Mouse (Mus musculus): ENCODE measurements at regions not wholly inside any gene's neighbourhood (a gene's known extent, or its start where the extent isn't known, plus 50 kb on each side); places are given as distances from the start of the nearest gene placed in this dataset.

- DNase-seq (ENCODE audit: low read depth in 1 of 2, low spot score in 2 of 2) = no peak
Observed at GRCm38 (mm10) chr4:101342071-101342762, 76.9 kb upstream of the Ak4 start.

- no peak for DNase-seq (ENCODE audit: low read depth in 1 of 2, low spot score in 2 of 2)
Observed at GRCm38 (mm10) chr4:101340741-101341140, 75.7 kb upstream of the Jak1 start.

- no peak for DNase-seq (ENCODE audit: low read depth in 1 of 2, low spot score in 2 of 2)
Observed at GRCm38 (mm10) chr4:101338211-101338610, 73.1 kb upstream of the Jak1 start.

DNA sequence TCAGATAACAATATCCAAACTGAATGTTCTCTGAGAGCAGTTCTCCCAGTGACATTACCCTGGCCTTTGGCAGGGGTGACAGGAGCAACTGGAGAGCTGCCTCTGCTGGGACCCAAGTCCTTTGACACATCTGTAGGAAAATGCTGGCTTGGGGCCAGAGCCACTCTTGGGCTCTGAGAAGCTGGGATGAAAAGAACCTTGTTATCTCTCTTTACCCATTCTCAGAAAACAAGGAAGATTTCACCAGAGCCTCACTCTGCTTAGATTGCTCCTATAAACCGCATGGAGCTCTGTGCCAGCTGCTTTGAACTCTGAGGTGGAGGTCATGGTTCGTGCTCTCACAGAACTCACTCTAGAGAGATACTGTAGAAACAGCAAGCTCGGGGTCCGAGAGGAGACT is 71.7 kb upstream of the Jak1 start:
- DNase-seq (ENCODE audit: low read depth in 1 of 2, low spot score in 2 of 2) = no peak

GRCm38 (mm10) chr4:101336371-101336770 is 71.3 kb upstream of the Jak1 start:
- no peak for DNase-seq (ENCODE audit: low read depth in 1 of 2, low spot score in 2 of 2)

DNA sequence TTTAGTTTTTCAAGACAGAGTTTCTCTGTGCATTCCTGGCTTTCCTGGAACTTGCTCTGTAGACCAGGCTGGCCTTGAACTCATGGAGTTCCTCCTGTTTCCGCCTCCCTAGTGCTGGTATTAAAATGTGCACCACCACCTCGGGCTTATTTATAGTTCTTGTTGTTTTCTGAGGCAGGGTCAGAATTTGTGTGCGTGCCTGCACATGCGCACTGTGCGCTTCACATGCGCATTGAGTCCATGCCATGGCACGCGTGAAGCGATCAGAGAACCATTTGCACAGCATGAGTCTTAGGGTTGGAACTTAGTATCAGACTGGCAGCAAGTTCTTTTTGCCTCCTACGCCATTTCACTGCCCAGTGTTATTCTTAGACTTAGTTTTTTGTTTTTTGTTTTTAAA is 68.8 kb upstream of the Jak1 start:
- DNase-seq (ENCODE audit: low read depth in 1 of 2, low spot score in 2 of 2) = no peak

DNA sequence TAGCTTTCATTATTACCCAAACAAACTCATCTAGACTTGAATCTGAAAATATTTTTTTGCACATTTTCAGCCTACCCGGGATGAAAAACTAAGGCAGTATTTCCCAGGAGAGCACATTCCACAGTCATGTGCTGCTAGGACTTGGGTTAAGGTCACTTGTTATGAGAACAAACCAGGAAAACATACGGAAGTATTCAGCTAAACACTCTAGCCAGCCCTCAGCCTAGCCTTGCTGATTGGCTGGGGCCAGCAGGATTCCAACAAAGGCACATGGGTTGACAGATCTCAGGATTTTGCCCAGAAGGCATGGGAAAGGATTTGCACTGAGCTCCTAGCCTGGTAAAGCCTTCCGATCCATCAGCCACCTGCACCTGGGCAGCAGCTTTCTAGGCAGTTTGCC is 68.0 kb upstream of the Jak1 start:
- DNase-seq (ENCODE audit: low read depth in 1 of 2, low spot score in 2 of 2) = no peak

DNA sequence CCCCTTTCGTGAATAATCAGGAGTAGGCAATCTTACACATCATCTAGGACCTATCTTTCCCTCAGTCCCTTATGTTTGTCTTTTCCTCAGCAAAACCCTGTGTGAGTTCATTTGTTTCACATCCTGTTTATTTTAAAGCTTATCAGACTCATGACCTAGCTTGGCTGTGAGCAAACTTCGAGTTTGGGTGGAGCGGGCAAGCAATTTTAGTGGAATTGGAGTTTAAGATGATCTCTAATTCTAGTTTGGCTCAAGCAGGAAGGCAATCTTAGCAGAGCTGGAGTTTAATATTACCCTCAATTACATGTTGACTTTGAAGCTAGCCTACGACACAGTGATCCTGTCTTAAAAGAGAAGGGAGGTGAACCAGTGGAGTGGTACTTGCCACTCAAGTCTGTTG is 66.1 kb upstream of the Jak1 start:
- no peak for DNase-seq (ENCODE audit: low read depth in 1 of 2, low spot score in 2 of 2)

DNA sequence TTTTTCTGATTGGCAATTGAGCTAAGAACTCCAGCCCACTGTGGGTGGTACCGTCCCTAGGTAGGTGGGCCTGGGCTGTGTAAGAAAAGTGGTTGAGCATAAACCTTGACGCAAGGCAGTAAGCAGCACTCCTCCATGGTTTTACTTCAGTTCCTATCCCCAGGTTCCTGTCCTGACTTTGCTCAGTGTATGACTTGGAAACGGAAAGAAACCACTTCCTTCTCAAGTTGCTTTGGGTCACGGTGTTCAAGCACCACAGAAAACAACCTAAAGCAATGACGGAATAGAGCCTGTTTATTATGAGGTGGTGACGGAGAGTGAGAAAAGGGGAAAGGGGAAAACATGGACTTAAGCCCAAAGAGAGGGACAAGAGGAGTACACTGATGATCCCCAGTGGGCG is 64.0 kb upstream of the Jak1 start:
- DNase-seq (ENCODE audit: low read depth in 1 of 2, low spot score in 2 of 2) = no peak

- DNase-seq (ENCODE audit: low read depth in 1 of 2, low spot score in 2 of 2) = no peak
Observed at GRCm38 (mm10) chr4:101326067-101326466, 61.0 kb upstream of the Jak1 start.

GRCm38 (mm10) chr4:101321731-101322130 is 56.6 kb upstream of the Jak1 start:
- no peak for DNase-seq (ENCODE audit: low read depth in 1 of 2, low spot score in 2 of 2)

DNA sequence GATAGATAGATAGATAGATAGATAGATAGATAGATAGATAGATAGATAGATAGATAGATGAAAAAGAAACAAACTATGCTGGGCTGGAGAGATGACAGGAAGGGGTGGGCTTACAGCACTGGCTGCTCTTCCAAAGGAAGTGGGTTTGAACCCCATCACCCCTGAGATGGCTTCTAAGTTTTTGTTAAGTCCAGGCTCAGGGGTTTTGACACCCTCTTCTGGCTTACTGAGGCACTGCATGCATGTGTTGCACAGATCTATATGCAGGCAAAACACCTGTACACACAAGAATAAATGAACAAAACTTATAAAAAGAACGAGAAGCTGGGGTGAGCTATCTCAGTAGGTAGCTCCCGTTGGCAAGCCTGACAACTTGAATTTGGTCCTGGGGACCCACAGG is 55.5 kb upstream of the Jak1 start:
- peak in 1 of 2 experiments; percentile 23 for DNase-seq (ENCODE audit: low read depth in 1 of 2, low spot score in 2 of 2)

DNA sequence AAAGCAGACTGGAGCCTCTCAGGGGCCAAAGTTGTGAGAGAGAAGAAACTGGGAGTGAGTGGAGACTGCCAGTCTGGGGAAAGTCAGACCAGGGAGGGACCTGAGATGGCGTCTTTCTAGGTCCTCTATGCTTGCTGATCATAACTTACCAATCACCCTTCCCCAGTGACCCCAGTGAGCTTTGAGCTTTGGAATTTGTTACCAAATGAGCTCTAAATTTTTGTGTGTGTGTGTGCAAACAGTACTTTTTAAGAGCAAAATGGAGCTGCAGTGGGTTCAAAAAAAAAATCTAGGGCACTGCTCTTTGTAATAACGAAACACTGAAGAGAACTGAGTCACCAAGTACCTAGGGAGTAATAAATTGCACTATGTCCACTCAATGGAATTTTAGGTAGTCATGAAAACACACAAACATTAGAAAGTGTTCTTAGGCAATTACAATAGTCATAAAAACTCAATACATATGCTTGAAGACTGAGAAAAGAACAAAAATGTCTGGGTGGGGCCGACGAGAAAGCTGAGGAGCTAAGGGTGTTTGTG is 54.7 kb upstream of the Jak1 start:
- DNase-seq (ENCODE audit: low read depth in 1 of 2, low spot score in 2 of 2) = no peak

DNA sequence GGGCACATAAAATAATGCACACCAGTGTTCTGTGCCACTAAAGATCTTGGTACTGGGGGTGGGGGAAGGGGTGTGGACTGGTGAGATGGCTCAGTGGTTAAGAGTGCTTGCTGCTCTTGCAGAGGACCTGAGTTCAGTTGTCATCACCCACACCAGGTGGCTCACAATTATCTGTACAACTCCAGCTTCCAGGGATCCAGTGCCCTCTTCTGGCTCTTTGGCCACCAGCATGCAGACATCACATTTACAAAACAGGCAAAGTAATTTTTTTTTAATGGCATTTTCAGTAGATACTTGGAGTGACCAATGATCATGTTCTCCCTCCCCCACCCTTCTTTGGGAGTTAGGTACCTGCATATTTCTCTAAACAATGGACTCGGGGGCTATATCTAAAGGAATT is 53.8 kb upstream of the Jak1 start:
- DNase-seq (ENCODE audit: low read depth in 1 of 2, low spot score in 2 of 2) = no peak

GRCm38 (mm10) chr4:101316061-101316460 is 51.0 kb upstream of the Jak1 start:
- no peak for DNase-seq (ENCODE audit: low read depth in 1 of 2, low spot score in 2 of 2)
